Mouse (Mus musculus): ENCODE data around the gene Plxna2. TPM values are rescaled to one million over a fixed set of nuclear protein-coding genes. Genes with fewer than 3 reads are reported as not detected.

The Plxna2 gene
- total and polyA plus RNA-seq, 3 experiments: under 0.01 to 0.03 TPM; not detected in 1

DNA sequence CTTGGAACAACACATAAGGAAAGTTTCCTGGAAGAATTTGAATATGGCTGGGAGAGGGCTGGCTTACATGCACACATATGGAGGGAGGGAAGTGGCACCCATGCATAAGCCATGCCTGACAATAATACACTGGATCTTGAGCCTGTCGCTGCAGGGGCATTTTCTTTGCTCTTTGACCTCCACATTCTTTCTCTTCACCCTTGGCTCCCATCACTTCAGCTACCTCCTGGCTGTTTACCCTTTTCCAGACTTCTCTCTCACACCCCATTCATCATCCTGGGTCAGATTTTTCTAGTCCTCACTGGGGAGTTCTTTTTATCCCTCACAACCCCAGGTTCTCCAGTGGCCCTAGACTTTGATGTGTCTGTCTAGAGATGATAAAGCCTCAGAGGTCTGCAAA lies 13.6 kb downstream of the Plxna2 start:
- no peak for DNase-seq (ENCODE audit: low read depth, low spot score)
- Histone ChIP-seq H3K9me3 (replicated peaks; ENCODE audit: insufficient read depth, low read length) (no peaks in the 10 kb centered on the region), H3K36me3 (ENCODE audit: control insufficient read depth in 1 of 2, insufficient read depth in 2 of 2, low read length in 2 of 2) (no peaks in the 10 kb centered on the region), H3K27me3 (ENCODE audit: control insufficient read depth in 1 of 2, insufficient read depth in 2 of 2, low read length in 2 of 2) (peaks cover 0 to 2% of the 10 kb centered on the region in 2 experiments; a peak in 2 of 4 replicates), H3K27ac (ENCODE audit: control insufficient read depth, low read depth, low read length) (no peak overlapping the region), H3K4me3 (ENCODE audit: control insufficient read depth in 1 of 2, insufficient read depth in 1 of 2, low read depth in 2 of 2, low read length in 2 of 2) (no peak overlapping the region), H3K79me2 (ENCODE audit: control insufficient read depth, insufficient read depth, low read length, poor library complexity) (no peaks in the 10 kb centered on the region), H3K4me1 (ENCODE audit: control insufficient read depth in 1 of 2, insufficient read depth in 2 of 2, low read length in 2 of 2) (no peaks in the 10 kb centered on the region), H3K9ac (ENCODE audit: control insufficient read depth, low read depth, low read length, poor library complexity, severe bottlenecking) (no peak overlapping the region)
- TF ChIP-seq RAD21 (IDR thresholded peaks at IDR 0.05; ENCODE audit: low read depth, low read length): no peak
- no peak for TF ChIP-seq USF1 (IDR thresholded peaks at IDR 0.05; ENCODE audit: low read depth, low read length)
- TF ChIP-seq POLR2AphosphoS5 (IDR thresholded peaks at IDR 0.05; ENCODE audit: borderline replicate concordance, low read depth, low read length): no peak
- no peak for TF ChIP-seq POLR2A (IDR thresholded peaks at IDR 0.05; ENCODE audit: control insufficient read depth in 1 of 2, insufficient read depth in 1 of 2, low read depth in 1 of 2, low read length in 2 of 2, poor library complexity in 1 of 2)
- no peak for TF ChIP-seq JUND (IDR thresholded peaks at IDR 0.05; ENCODE audit: low read depth, low read length)
- TF ChIP-seq ZNF384 (IDR thresholded peaks at IDR 0.05; ENCODE audit: low read depth, low read length): no peak
- TF ChIP-seq MXI1 (IDR thresholded peaks at IDR 0.05; ENCODE audit: low read depth, low read length): no peak
- no peak for TF ChIP-seq GABPA (IDR thresholded peaks at IDR 0.05; ENCODE audit: low read depth, low read length)
- no peak for TF ChIP-seq TCF12 (IDR thresholded peaks at IDR 0.05; ENCODE audit: low read depth, low read length)
- TF ChIP-seq ZKSCAN1 (IDR thresholded peaks at IDR 0.05; ENCODE audit: low read depth, low read length): no peak
- no peak for TF ChIP-seq CHD1 (IDR thresholded peaks at IDR 0.05; ENCODE audit: low read depth, low read length)
- TF ChIP-seq KAT2A (conservative IDR thresholded peaks at IDR 0.05; ENCODE audit: low read depth, low read length): no peak
- no peak for TF ChIP-seq ZC3H11A (IDR thresholded peaks at IDR 0.05; ENCODE audit: low read depth, low read length)
- TF ChIP-seq NELFE (IDR thresholded peaks at IDR 0.05; ENCODE audit: low read depth, low read length): no peak
- no peak for TF ChIP-seq HCFC1 (IDR thresholded peaks at IDR 0.05; ENCODE audit: low read depth, low read length)
- no peak for TF ChIP-seq TAL1 (IDR thresholded peaks at IDR 0.05; ENCODE audit: low read length)
- TF ChIP-seq MAX (IDR thresholded peaks at IDR 0.05; ENCODE audit: low read length): no peak
- TF ChIP-seq CTCF (IDR thresholded peaks at IDR 0.05 in 2 of 3, conservative IDR thresholded peaks at IDR 0.05 in 1 of 3; ENCODE audit: control insufficient read depth in 1 of 3, insufficient read depth in 1 of 3, low read depth in 2 of 3, low read length in 3 of 3, poor library complexity in 1 of 3, severe bottlenecking in 1 of 3): no peak
- no peak for TF ChIP-seq MAFK (IDR thresholded peaks at IDR 0.05; ENCODE audit: borderline replicate concordance, low read depth, low read length)

DNA sequence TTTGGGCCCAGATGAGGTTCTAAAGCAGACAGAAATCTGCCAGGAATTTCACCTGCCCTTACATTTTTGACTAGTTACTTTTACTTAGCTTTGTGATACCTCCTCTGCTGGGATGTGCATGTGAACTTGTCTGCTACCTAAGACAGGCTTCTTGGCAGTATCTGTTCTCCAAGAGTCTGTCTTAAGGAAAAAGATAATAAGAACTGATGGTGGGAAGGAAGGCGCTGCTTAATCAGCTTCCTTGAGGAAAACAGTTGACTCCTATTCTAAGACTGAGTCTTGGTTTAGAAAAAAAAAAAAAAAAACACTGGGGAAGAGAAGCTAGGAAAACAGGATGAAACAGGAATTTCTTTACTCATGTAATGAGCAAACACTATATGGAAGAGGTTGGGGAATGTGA lies 14.0 kb downstream of the Plxna2 start:
- no peak overlapping the region for H3K9ac ChIP-seq (ENCODE audit: control insufficient read depth, low read depth, low read length, poor library complexity, severe bottlenecking)
- H3K36me3 ChIP-seq (ENCODE audit: control insufficient read depth in 1 of 2, insufficient read depth in 2 of 2, low read length in 2 of 2): no peaks in the 10 kb centered on the region
- H3K79me2 ChIP-seq (ENCODE audit: control insufficient read depth, insufficient read depth, low read length, poor library complexity): no peaks in the 10 kb centered on the region
- no peak overlapping the region for H3K27ac ChIP-seq (ENCODE audit: control insufficient read depth, low read depth, low read length)
- no peak overlapping the region for H3K4me3 ChIP-seq (ENCODE audit: control insufficient read depth in 1 of 2, insufficient read depth in 1 of 2, low read depth in 2 of 2, low read length in 2 of 2)
- peaks cover 0 to 2% of the 10 kb centered on the region in 2 experiments; a peak in 2 of 4 replicates for H3K27me3 ChIP-seq (ENCODE audit: control insufficient read depth in 1 of 2, insufficient read depth in 2 of 2, low read length in 2 of 2)
- no peak for DNase-seq (ENCODE audit: low read depth, low spot score)
- H3K9me3 ChIP-seq (replicated peaks; ENCODE audit: insufficient read depth, low read length): no peaks in the 10 kb centered on the region
- TF ChIP-seq RAD21 (IDR thresholded peaks at IDR 0.05; ENCODE audit: low read depth, low read length) (no peak), MAFK (IDR thresholded peaks at IDR 0.05; ENCODE audit: borderline replicate concordance, low read depth, low read length) (no peak), ELF1 (IDR thresholded peaks at IDR 0.05; ENCODE audit: low read depth, low read length) (no peak), POLR2AphosphoS2 (IDR thresholded peaks at IDR 0.05; ENCODE audit: low read length) (no peak), UBTF (IDR thresholded peaks at IDR 0.05; ENCODE audit: borderline replicate concordance, insufficient read depth, low read depth, low read length) (no peak), SIN3A (IDR thresholded peaks at IDR 0.05; ENCODE audit: low read length) (no peak), MAX (IDR thresholded peaks at IDR 0.05; ENCODE audit: low read length) (no peak), SMC3 (IDR thresholded peaks at IDR 0.05; ENCODE audit: low read depth, low read length) (no peak)
- no peaks in the 10 kb centered on the region for H3K4me1 ChIP-seq (ENCODE audit: control insufficient read depth in 1 of 2, insufficient read depth in 2 of 2, low read length in 2 of 2)

Data from MEL (cell line).